Mouse (Mus musculus) cerebellum, adult 9-10 months (tissue): ENCODE measurements around the gene Ralgapa1.

ENCODE experiments used
- DNase-seq: peaks from one replicate; pipeline ENCODE4 v3.0.0; 2022

Ralgapa1 gene

GRCm38 (mm10) chr12:55820661-55821314, at the start of gene Ralgapa1:
TSS of gene Ralgapa1 (minus strand) at chr12:55821167.
- peak; percentile 88 for DNase-seq

GRCm38 (mm10) chr12:55869622-55870322, 48.8 kb upstream of the Ralgapa1 start:
- no peak for DNase-seq

DNA sequence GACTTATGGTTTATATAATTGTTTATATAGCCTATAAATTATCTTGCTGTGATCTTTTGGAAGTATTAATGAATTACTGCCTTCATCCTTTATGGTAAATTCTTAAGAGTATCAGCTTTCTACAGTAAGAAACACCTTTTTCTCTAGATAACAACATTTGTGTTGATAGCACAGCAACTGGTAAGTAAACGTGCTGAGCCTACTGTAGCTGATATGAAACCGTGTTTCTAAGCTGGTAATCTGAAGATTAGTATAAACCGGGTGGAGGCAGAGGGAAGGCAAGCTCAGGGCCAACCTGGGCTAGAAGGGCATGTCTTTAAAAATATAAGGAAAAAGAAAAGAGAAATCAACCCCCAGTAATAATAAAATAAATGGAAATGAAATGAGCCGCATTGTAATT, 46.8 kb upstream of the Ralgapa1 start:
- DNase-seq, result no peak

- DNase-seq, result no peak
These were observed 39.7 kb upstream of the Ralgapa1 start for GRCm38 (mm10) chr12:55860631-55861030.

GRCm38 (mm10) chr12:55859409-55860349, 38.7 kb upstream of the Ralgapa1 start:
- no peak for DNase-seq

DNA sequence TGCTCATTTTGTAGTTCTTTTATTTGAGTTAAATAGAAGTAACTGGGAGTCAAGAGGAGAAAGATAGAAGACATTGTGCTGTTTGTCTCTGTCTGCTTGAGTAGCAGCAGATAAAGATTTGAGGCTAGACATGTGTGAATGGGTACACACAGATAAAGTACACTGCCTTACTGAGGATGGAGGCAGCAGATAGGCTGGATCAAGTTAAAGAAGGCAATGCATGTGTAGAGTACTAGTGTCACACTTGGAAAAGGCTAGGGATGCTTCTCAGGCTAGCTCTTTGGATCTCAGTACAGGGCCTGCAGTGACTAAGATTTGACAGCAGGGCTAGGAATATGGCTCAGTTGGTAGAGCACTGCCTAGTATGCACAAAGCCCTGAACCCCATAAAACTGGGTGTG, 29.7 kb upstream of the Ralgapa1 start:
- DNase-seq, result no peak

- no peak for DNase-seq
These were observed 26.9 kb upstream of the Ralgapa1 start for GRCm38 (mm10) chr12:55847851-55848250.

DNA sequence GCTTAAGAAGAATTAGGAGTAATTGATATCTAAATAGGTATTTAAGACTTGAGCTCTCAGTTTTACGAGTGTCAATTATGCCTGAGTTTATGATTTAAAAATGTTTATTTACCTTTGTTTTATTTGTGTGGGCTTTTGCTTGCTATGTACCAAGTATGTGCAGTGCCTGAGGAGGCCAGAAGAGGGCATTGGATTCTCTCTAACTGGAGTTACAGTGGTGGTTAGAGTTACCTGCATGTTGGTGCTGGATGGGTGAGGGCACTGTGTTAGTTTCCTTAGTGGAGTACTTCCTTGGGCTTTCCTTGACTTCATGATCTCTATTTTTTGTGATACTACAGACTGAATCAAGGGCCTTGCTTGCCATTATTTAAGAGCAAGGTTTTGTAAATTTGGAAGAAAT, 25.8 kb upstream of the Ralgapa1 start:
- no peak for DNase-seq

DNA sequence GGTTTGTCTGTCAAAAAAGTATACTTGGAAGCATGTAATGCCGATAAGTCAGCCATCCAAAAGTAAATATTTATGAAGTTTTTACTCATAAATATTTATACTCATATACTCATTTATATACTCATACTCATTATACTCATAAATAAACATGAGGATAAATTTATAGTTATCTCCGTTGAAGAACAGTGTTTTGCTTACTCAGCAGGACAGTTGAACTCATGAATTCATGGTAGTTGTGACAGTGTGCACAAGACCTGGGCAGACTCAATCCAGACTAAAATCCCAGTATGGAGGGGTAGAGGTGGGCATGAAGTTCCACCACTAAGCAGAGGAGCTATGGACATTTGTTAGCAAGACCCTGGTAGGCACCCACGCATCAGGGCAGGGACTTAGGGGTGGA, 16.5 kb upstream of the Ralgapa1 start:
- peak; percentile 23 for DNase-seq

DNA sequence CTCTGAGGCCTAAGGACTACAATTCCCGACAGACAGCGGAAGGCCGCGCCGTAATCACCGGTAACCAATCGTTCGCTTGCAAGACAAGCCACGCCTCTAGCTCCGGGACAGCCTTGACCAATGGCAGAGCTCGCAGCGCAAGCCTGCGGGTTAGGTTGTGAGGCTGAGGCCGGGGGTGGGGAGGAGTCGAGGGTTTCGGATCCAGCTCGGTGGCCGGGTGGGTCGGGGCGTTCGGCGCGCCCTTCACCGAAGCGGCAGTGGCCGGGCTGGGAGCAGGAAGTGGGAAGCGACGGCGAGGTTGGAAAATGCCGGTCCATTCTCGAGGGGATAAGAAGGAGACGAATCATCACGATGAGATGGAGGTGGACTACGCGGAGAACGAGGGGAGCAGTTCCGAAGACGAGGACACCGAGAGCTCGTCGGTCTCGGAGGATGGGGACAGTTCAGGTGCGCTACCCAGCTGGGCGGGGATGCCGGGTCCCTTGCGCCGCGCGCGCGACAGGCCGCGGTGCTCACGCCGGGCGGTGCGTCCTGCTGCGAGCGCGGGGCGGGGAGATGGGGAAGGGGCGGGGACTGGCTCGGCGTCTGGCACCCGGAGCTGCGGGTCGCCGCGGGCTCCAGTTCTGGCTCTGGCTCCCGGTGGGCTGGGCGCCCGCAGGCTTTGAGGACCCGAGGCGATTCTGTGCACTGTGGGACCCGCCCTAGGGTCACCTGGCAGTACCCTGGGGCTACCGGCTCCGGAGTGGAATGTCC, 15.4 kb upstream of the Ralgapa1 start, which contains the start of gene Brms1l:
Brms1l (plus strand) TSS at position 126 of the 753 bp plus-strand sequence.
- peak; percentile 96 for DNase-seq

DNA sequence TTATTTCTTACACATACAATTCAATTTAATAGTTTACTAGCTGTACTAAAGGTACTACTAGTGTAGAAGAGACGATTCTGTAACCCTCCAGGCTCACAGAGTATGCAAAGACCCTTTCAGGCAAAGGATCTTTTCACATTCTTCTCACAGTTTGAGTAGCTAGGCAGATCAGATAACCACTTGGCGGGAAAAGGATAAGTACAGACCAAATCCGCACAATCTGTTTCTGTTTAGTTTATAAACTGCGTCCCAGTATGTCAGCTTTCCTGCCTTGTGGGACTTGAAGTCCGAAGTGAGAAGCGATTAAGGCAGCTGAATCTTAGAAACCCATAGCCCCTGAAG, 14.9 kb upstream of the Ralgapa1 start:
- DNase-seq, result no peak

DNA sequence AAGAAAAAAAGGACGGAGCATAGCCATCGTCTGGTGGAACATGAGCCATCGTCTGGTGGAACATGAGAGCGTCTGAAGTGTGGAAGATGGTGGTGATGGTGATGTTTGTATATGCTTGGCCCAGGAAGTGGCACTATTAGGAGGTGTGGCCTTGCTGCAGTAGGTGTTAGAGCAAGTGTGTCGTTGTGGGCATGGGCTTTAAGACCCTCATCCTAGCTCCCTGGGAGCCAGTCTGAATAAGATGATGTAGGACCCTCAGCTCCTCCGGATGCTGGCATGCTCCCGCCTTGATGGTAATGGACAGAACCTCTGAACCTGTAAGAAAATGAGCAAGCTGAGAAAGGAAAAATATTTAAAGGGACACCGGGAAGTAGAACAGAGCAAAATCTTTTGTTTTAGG, 13.9 kb upstream of the Ralgapa1 start:
- DNase-seq, result no peak

GRCm38 (mm10) chr12:55833906-55834625, 13.1 kb upstream of the Ralgapa1 start:
- no peak for DNase-seq

- DNase-seq, result no peak
These were observed 12.0 kb upstream of the Ralgapa1 start for GRCm38 (mm10) chr12:55832961-55833360.

DNA sequence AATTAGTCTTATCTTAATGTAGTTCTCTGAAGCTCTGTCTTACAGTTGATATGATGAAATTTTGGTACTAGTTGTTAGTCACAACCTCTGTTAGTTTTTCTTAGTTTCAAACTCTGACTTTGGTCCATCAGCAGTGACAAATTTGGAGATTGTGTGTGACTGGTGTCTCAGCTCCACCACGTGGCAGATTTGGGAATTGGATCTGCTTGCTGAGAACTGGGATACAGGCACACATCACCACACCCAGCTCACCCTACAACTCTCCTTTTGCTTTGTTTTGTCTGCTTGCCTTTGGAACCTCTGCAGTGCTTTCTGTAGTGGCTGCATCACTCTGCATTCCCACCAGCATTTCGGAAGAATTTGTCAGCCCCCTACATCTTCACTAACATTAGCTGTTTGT, 10.1 kb upstream of the Ralgapa1 start:
- DNase-seq, result peak; percentile 72

DNA sequence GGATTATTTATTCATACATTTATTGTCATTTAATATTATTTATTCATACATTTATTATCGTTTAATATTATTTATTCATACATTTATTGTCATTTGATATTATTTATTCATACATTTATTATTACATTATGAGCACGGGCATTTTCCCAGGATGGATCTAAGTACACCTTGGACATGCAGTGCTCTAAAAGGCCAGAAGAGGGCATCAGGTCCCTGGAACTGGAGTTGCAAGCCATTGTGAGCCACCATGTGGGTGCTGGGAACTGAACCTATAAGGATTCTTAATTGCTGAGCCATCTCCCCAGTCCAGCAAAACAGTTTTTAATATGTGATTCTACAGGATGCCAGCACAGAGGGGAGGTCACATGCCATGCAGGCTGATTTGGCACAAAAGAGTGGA, 4.6 kb upstream of the Ralgapa1 start:
- no peak for DNase-seq

DNA sequence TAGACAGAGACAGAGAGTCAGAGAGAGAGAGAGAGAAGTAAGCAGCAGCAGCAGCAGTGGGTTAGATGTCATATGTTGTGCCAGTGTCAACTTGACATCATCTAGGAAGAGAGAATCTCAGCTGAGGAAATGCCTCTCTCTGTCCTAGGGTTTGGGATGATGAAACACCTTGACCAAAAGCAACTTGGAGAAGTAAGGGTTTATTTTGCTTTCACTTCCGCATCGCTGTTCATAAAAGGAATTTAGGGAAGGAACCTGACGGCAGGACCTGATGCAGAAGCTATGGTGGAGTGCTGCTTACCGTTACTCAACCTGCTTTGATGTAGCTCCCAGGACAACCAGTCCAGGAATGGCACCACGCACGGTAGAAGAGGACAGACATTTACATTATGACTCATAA, 3.1 kb upstream of the Ralgapa1 start:
- DNase-seq, result no peak

GRCm38 (mm10) chr12:55820119-55820660, 777 bp downstream of the Ralgapa1 start:
- DNase-seq, result peak; percentile 60

GRCm38 (mm10) chr12:55816488-55816887, 4.5 kb downstream of the Ralgapa1 start:
- DNase-seq, result no peak

DNA sequence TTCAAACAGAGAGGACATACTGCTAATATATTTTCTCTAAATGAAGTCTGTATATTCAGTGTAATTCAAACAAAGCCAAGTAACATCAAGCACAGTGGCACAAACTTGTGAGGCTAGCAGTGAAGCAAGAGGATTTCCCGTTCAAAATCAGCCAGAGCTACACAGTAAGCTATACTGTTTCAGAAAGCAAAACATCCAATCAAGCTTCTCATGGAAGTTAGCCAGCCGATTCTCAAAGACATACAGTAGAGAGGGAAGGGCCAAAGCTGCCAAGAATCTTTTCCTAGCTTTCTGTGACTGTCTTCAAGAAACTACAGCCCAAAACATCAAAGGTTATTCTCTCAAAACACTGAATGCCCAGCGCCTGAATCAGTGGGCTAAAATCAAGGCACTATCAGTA, 15.9 kb downstream of the Ralgapa1 start:
- DNase-seq, result no peak

- no peak for DNase-seq
These were observed 19.8 kb downstream of the Ralgapa1 start for GRCm38 (mm10) chr12:55801131-55801530.

GRCm38 (mm10) chr12:55800144-55800543, 20.8 kb downstream of the Ralgapa1 start:
- no peak for DNase-seq
